Mouse (Mus musculus) forelimb bud, embryonic 11.5 days (tissue): Measurements from ENCODE around the gene Olfr523.
A peak's percentile ranks its signal among the peaks of the same experiment; 100 is the strongest.

ENCODE experiments used
- DNase-seq: peaks from one replicate; pipeline ENCODE4 v3.0.0-alpha.2; 2012; ENCODE audit warnings: low read depth, low spot score

The Olfr523 gene

GRCm38 (mm10) chr7:140180692-140181091, 7.7 kb downstream of the Olfr523 start:
- no peak for DNase-seq

- no peak for DNase-seq
These were observed 11.2 kb downstream of the Olfr523 start for GRCm38 (mm10) chr7:140184206-140184605.

GRCm38 (mm10) chr7:140186646-140187620, 13.9 kb downstream of the Olfr523 start:
- DNase-seq, result peak; percentile 13

GRCm38 (mm10) chr7:140187721-140188390, 14.8 kb downstream of the Olfr523 start:
- DNase-seq, result no peak

- DNase-seq, result peak; percentile 29
These were observed 15.6 kb downstream of the Olfr523 start for GRCm38 (mm10) chr7:140188391-140189328.

- no peak for DNase-seq
These were observed 17.4 kb downstream of the Olfr523 start for GRCm38 (mm10) chr7:140190435-140190834.

- DNase-seq, result no peak
These were observed 19.4 kb downstream of the Olfr523 start for GRCm38 (mm10) chr7:140192445-140192844.

GRCm38 (mm10) chr7:140192851-140193250, 19.8 kb downstream of the Olfr523 start:
- no peak for DNase-seq

- no peak for DNase-seq
These were observed 21.0 kb downstream of the Olfr523 start for GRCm38 (mm10) chr7:140194031-140194430.

GRCm38 (mm10) chr7:140196002-140196401, 23.0 kb downstream of the Olfr523 start:
- no peak for DNase-seq

GRCm38 (mm10) chr7:140201090-140201489, 28.1 kb downstream of the Olfr523 start:
- no peak for DNase-seq

GRCm38 (mm10) chr7:140205864-140206263, 32.8 kb downstream of the Olfr523 start, which contains the start of gene Olfr524:
Gene Olfr524 (minus strand): TSS chr7:140205964.
- DNase-seq, result no peak

- DNase-seq, result no peak
These were observed 33.9 kb downstream of the Olfr523 start for GRCm38 (mm10) chr7:140206904-140207303.

GRCm38 (mm10) chr7:140208153-140208552, 35.1 kb downstream of the Olfr523 start:
- DNase-seq, result no peak

- no peak for DNase-seq
These were observed 35.7 kb downstream of the Olfr523 start for GRCm38 (mm10) chr7:140208677-140209076.

GRCm38 (mm10) chr7:140213841-140214240, 40.8 kb downstream of the Olfr523 start:
- no peak for DNase-seq

GRCm38 (mm10) chr7:140217967-140218366, 45.0 kb downstream of the Olfr523 start, which contains the start of gene Cd163l1:
Gene Cd163l1 (plus strand): TSS chr7:140218267.
- DNase-seq, result no peak

- peak; percentile 24 for DNase-seq
These were observed 46.3 kb downstream of the Olfr523 start for GRCm38 (mm10) chr7:140219268-140219667.

GRCm38 (mm10) chr7:140220375-140220774, 47.4 kb downstream of the Olfr523 start:
- DNase-seq, result no peak

- no peak for DNase-seq
These were observed 51.2 kb downstream of the Olfr523 start for GRCm38 (mm10) chr7:140224209-140224608.
